Mouse (Mus musculus) ES-E14 (cell line): ENCODE results near the gene Ddx39b. TPM values are rescaled to one million over a fixed set of nuclear protein-coding genes. Genes with fewer than 3 reads are reported as not detected.

ENCODE experiments used
- DNase-seq: peaks from one replicate; pipeline ENCODE4 v3.0.0-alpha.2; 2013; ENCODE audit warnings: low read depth, low spot score
- H3K27ac ChIP-seq: 2 replicates; pipeline ENCODE4 v1.5.1; 2012; ENCODE audit warnings: low read depth, mild to moderate bottlenecking, low read length, moderate library complexity, mixed read lengths; ENCODE audit not compliant: poor library complexity, insufficient read depth, severe bottlenecking
- H3K36me3 ChIP-seq: 2 replicates; pipeline ENCODE4 v1.6.1; 2012; ENCODE audit warnings: mild to moderate bottlenecking, low read length, moderate library complexity, mixed read lengths; ENCODE audit not compliant: control insufficient read depth, poor library complexity, insufficient read depth, severe bottlenecking
- H3K4me1 ChIP-seq, 2 experiments: fragments of 150-350 bp in 1 of 2; sonication (generic) in 1 of 2; 2 replicates each; pipeline ENCODE4 v1.6.1; 2012; ENCODE audit warnings: low read length in 2 of 2, mild to moderate bottlenecking in 1 of 2, mixed read lengths in 1 of 2; ENCODE audit not compliant: control insufficient read depth in 2 of 2, insufficient read depth in 2 of 2, poor library complexity in 1 of 2
- H3K4me3 ChIP-seq, 2 experiments: fragments of 150-350 bp in 1 of 2; sonication (generic) in 1 of 2; 2 replicates each; pipeline ENCODE4 v1.5.1; 2012; ENCODE audit warnings: low read length in 2 of 2, low read depth in 1 of 2, mild to moderate bottlenecking in 1 of 2, mixed read lengths in 1 of 2; ENCODE audit not compliant: insufficient read depth in 1 of 2, poor library complexity in 1 of 2, severe bottlenecking in 1 of 2
- H3K9ac ChIP-seq: 2 replicates; pipeline ENCODE4 v1.6.1; 2012; ENCODE audit warnings: low read depth, mild to moderate bottlenecking, low read length, mixed read lengths; ENCODE audit not compliant: poor library complexity, insufficient read depth, severe bottlenecking
- H3K9me3 ChIP-seq: fragments of 150-350 bp; sonication (generic); 2 replicates; pipeline ENCODE4 v1.6.1; 2012; ENCODE audit warnings: low read depth, mild to moderate bottlenecking, low read length; ENCODE audit not compliant: control insufficient read depth, insufficient read depth
- CHD2 ChIP-seq: IDR thresholded peaks from 2 replicates; pipeline ENCODE4 v1.6.1; 2014; ENCODE audit warnings: mild to moderate bottlenecking, low read depth, low read length, inconsistent platforms
- HCFC1 ChIP-seq: IDR thresholded peaks from 2 replicates; pipeline ENCODE4 v1.6.1; 2012; ENCODE audit warnings: low read length, inconsistent platforms, borderline replicate concordance; ENCODE audit not compliant: insufficient read depth
- MAFK ChIP-seq: IDR thresholded peaks from 2 replicates; pipeline ENCODE4 v1.6.1; 2014; ENCODE audit warnings: mild to moderate bottlenecking, low read depth, low read length, inconsistent platforms; ENCODE audit not compliant: insufficient read depth
- ZC3H11A ChIP-seq: IDR thresholded peaks from 2 replicates; pipeline ENCODE4 v1.6.1; 2012; ENCODE audit warnings: low read depth, mild to moderate bottlenecking, inconsistent platforms, low read length, borderline replicate concordance
- ZNF384 ChIP-seq: IDR thresholded peaks from 2 replicates; pipeline ENCODE4 v1.6.1; 2012; ENCODE audit warnings: low read depth, low read length, inconsistent platforms
- in situ Hi-C, 2 experiments: fragments of 600-800 bp; cut with MboI; formaldehyde crosslinking; loops; one replicate each; pipeline ENCODE4 v1.15.1; 2025; ENCODE audit warnings: low sequenced_read_pairs in 2 of 2, inconsistent platforms in 1 of 2; ENCODE audit not compliant: unreplicated experiment in 2 of 2
- total RNA-seq: library from RNA; depleted of rRNA; stranded (reverse); fragments of 300-350 nt; gene quantifications from 2 replicates; pipeline ENCODE4 v1.2.3, GENCODE M21; 2012

Gene Ddx39b
- total RNA-seq, 1 experiment: 316 TPM

- Histone ChIP-seq H3K9ac (no peak overlapping the region), H3K36me3 (peaks cover 66% of the 10 kb centered on the region), H3K9me3 (no peaks in the 10 kb centered on the region), H3K4me3 (no peak overlapping the region), H3K27ac (no peak overlapping the region), H3K4me1 (peaks cover 0 to 16% of the 10 kb centered on the region in 2 experiments; a peak in 1 of 4 replicates)
- no peak for DNase-seq
- TF ChIP-seq ZC3H11A (no peak), MAFK (no peak), ZNF384 (no peak), CHD2 (no peak)
- in situ Hi-C loops: no loop called here
These were observed 10.4 kb downstream of the Ddx39b start for GRCm38 (mm10) chr17:35251981-35252380.

GRCm38 (mm10) chr17:35252619-35253292 lies 11.2 kb downstream of the Ddx39b start:
- in situ Hi-C loops: no loop called here
- H3K9ac ChIP-seq: no peak overlapping the region
- TF ChIP-seq ZNF384: no peak
- TF ChIP-seq MAFK: no peak
- TF ChIP-seq CHD2: no peak
- no peak for TF ChIP-seq HCFC1
- TF ChIP-seq ZC3H11A: no peak
- H3K4me3 ChIP-seq: no peak overlapping the region
- no peaks in the 10 kb centered on the region for H3K9me3 ChIP-seq
- peaks cover 0 to 14% of the 10 kb centered on the region in 2 experiments; a peak in 1 of 4 replicates for H3K4me1 ChIP-seq
- peaks cover 58% of the 10 kb centered on the region for H3K36me3 ChIP-seq
- no peak overlapping the region for H3K27ac ChIP-seq
- DNase-seq: no peak

GRCm38 (mm10) chr17:35253293-35254093 lies 11.9 kb downstream of the Ddx39b start:
- TF ChIP-seq ZNF384: no peak
- TF ChIP-seq ZC3H11A: no peak
- no peak for TF ChIP-seq CHD2
- TF ChIP-seq MAFK: no peak
- TF ChIP-seq HCFC1: no peak
- Histone ChIP-seq H3K4me1 (peaks cover 0 to 14% of the 10 kb centered on the region in 2 experiments; a peak in 1 of 4 replicates), H3K27ac (no peak overlapping the region), H3K9me3 (no peaks in the 10 kb centered on the region), H3K36me3 (peaks cover 53% of the 10 kb centered on the region), H3K9ac (no peak overlapping the region), H3K4me3 (no peak overlapping the region)
- DNase-seq: no peak
- in situ Hi-C loops: no loop called here

GRCm38 (mm10) chr17:35254241-35255098 lies 12.9 kb downstream of the Ddx39b start:
- peaks cover 0 to 15% of the 10 kb centered on the region in 2 experiments; a peak in 1 of 4 replicates for H3K4me1 ChIP-seq

More at GRCm38 (mm10) chr17:35254241-35255098, 12.9 kb downstream of the Ddx39b start:
- TF ChIP-seq ZC3H11A: no peak
- no peak for TF ChIP-seq CHD2
- no peak for TF ChIP-seq HCFC1
- TF ChIP-seq ZNF384: no peak
- no peak for TF ChIP-seq MAFK
- Histone ChIP-seq H3K9ac (no peak overlapping the region), H3K36me3 (peaks cover 43% of the 10 kb centered on the region), H3K27ac (no peak overlapping the region), H3K9me3 (no peaks in the 10 kb centered on the region), H3K4me3 (no peak overlapping the region)
- in situ Hi-C loops: no loop called here
- no peak for DNase-seq
